Mouse (Mus musculus) megakaryocyte-erythroid progenitor cell, adult 5-6 weeks (primary cell): ENCODE measurements at regions not wholly inside any gene's neighbourhood (a gene's known extent, or its start where the extent isn't known, plus 50 kb on each side); places are given as distances from the start of the nearest gene placed in this dataset.

ENCODE experiments used
- ATAC-seq: replicated peaks from 2 replicates; pipeline ENCODE4 v1.8.0; 2016; ENCODE audit warnings: mild to moderate bottlenecking, inconsistent platforms; ENCODE audit not compliant: severe bottlenecking, poor library complexity, low FRiP score, low TSS enrichment

DNA sequence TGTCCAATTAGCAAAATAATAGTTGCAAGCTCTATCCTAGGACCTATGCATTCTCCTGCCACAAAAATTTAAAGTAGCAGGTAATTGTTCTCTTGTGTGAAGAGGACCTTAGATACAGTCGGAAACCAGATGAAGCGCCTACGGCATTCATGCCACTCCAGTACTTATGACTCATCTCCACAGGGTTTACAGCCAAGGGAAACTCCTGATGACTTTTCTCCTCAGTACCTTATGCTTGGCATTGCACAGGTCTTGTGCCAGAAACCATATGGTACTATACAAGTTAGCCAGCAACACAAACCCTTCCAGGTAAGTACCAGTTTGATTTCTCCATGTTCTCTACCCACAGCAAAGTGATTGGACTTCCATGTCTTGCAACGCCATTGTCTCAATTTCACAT, 606.3 kb upstream of the Dmac1 start:
- no peak for ATAC-seq

DNA sequence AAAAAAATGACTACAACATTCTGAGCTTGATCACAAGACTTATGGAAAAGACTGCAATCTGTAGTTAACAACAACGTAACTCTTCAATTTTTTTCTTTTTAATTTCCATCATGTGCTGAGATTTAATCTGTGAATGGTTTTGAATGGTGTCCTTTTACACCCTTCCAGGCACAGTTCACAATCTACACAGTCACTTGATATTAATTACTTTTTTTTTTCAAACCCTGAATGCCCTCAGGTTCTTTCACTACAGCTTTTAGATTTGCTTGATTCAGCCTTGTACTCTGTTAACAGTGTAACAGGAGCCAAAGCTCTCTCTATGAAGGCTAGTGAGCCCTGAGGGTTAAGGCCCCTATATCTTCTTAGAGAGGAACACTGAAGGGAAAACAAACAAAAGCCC, 591.7 kb upstream of the Dmac1 start:
- no peak for ATAC-seq

- no peak for ATAC-seq
These were observed 583.0 kb upstream of the Dmac1 start for GRCm38 (mm10) chr4:75861076-75861475.

- ATAC-seq: no peak
These were observed 579.8 kb upstream of the Dmac1 start for GRCm38 (mm10) chr4:75857769-75858408.

DNA sequence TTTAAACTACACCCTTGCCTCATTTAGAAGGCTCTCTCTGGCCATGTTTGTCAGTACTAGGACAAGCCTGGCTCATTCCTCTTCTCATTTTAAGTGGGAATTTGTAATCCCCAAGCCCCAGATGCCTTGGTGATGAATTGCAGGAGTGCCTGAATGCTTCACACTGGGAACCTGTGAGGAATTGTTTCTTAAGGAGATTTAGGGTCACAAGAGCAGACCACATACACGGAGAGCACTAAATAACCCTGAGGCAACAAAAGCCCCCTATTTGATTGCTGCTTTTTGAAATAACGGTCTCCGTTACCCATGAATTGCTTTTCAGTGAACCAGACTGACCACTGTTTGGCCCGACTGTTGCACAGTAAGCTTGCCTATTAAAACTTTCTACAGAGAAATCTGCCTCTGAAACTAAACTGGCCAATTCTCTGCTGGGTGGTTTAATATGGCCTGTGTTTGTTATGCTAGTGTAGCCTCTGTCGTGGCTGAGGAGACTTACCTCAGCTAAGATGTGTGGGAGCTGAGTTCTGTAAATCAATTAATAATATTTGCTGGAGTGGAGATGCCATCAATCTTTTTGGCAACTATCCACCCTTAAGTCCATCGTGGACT, 577.7 kb upstream of the Dmac1 start:
- ATAC-seq: no peak

GRCm38 (mm10) chr4:75850343-75850742, 572.2 kb upstream of the Dmac1 start:
- no peak for ATAC-seq

DNA sequence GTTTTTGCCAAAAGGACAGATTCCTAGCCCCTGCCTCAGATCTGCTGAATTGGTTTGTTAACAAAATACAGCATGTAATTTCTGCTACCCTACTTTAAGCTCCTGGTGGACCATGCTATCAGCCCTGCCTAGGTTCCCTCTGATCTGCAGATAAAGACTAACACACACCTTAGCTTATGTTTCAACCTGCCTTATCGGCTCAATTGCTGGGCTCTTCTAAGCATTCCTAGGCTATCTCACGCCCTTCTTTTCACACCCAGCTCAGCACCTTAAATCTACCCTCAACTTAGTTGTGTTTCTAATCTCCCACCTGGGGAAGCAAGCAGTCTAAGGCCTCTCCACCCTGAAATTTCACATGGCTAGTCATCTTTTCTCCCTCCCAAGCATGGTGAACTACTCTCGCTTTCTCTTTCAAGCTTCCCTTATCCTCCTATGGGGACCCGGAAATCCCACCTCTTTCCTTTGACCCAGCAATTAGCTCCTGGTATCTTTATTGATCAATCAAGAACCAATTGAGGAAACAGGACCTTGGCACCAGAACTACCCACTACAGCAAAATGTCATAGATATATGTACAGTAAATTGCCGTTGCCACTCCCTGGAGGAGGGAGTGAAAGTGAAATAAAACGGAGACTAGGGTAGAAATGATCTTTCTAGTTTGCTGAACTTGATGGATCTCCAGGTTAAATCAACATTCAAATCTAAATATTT, 569.7 kb upstream of the Dmac1 start:
- ATAC-seq: no peak

DNA sequence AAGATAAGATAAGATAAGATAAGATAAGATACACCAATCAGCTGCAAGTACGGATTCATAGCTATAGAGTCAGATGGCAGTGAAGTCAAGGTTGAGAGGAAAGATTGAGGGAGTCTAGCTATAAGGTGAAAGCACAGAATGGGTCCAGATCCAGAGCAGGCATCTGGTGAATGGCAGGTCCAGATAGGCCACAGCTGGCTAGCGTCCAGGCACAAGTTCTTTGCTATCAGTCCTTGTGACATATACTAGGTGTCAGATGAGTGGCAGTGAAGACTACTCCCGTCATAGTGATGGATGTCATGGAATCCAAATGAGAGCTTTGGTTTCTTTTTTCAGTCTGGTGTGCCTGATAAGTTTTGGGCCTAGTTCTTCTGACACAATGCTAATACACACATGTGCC, 566.9 kb upstream of the Dmac1 start:
- peak; percentile 98 for ATAC-seq

DNA sequence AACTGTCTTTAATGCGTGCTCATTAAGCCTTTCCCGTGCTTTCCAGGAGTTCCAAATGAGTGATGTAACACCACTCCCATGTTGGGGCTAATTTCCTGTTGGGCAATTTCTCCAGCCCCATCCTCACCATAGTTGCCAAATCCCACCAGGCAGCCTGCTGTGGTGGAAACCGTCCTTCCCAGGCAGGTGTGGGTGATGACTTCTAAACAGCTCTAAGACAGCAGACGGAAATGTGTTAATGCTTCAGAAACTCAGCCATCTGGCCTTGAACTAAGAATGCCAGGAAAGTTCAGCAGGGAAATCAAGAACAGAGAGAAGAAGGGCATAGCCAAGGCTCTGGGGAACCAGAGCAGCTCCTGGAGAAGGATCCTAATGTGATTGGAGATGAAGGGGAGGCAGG, 560.5 kb upstream of the Dmac1 start:
- no peak for ATAC-seq

DNA sequence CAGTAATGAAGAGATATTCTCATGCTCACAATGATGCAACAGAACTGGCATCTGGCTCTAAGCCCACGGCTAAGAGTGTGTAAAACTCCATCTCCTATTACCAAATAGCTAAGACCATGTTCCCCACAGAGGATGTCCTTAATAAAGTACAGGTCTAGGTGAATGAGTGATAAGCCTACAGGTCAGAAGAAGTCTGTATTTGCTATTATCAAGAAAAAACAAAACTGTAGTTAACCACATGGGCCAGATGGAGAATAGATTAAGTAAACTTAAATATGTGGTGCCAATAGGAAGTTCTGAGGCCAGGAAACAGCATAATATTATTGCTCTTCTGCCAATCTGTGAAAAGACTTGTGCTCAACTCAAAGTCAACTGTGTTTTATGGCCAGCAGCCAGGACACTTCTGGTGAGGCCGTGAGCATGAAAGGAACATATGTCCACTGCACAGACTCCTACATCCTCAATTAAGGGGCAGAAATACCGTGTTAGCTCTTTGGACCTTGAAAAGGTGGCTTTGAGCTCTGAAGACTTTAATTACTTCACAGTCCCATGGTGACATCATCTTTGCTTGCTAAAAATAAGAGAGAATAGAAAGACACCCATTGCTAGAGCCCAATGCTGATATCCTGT, 549.1 kb upstream of the Dmac1 start:
- peak; percentile 77 for ATAC-seq

DNA sequence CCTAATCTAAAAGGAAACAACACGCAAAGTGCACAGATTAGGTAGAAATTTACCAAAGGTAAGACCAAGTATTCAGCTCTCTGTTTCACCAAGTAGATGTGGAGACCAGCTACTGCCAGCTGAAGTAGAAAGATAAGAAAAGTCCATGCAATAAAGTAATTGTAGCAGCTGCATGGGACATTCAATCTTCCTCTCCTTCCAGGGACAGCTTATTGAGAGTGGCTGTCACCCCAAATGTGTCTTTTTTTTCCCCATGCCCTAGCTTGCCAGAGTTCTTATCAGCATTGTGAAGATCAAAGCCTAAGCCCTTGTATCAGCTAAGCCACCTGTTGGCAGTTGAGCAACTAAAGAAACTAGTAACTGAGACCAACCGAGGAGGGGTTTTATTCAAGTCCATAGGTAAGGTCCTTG, 541.1 kb upstream of the Dmac1 start:
- ATAC-seq: peak; percentile 94

GRCm38 (mm10) chr4:75816026-75816425, 537.9 kb upstream of the Dmac1 start:
- ATAC-seq: peak; percentile 19; the same call in 1 of the 2 replicates

DNA sequence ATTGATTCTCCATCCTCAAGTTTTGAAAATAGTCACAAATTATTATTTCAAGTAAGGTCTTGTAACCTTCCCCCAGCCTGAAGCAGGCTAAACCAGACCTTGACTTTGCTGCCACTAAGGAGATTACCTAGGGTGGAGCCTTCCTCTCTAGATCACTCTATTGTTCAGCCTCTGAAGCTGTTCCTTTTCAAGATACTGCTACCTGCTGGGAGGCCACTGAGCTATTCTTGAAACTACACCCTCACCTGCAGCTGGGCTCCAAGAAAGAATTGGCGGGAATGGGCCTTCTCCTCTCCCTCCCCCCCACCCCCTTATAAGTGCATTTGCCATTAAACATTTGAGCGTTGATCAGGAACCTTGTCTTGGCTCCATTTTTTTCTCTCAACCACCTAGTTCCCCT, 534.2 kb upstream of the Dmac1 start:
- no peak for ATAC-seq

GRCm38 (mm10) chr4:75801870-75802269, 523.8 kb upstream of the Dmac1 start:
- no peak for ATAC-seq

- ATAC-seq: no peak
These were observed 523.1 kb upstream of the Dmac1 start for GRCm38 (mm10) chr4:75801156-75801555.

DNA sequence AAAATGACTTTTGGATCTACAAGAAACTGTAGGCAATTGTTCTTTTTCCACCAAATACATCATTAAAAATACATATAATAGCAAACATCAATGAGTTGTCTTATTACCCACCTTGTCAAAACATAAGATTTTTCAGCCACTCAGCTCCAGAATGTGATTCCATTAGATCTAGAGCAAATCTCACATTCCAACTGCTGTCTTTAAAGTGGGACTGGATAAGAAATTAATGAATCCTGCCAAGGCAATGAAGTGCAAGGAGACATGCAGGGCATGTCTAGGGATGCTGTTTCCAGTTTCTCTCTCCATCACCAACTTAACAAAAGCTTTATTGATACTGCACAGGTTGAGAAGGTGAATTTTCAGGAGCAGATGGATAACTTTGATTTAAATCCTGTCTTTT, 513.7 kb upstream of the Dmac1 start:
- ATAC-seq: no peak

GRCm38 (mm10) chr4:75790920-75791589, 513.0 kb upstream of the Dmac1 start:
- ATAC-seq: no peak

DNA sequence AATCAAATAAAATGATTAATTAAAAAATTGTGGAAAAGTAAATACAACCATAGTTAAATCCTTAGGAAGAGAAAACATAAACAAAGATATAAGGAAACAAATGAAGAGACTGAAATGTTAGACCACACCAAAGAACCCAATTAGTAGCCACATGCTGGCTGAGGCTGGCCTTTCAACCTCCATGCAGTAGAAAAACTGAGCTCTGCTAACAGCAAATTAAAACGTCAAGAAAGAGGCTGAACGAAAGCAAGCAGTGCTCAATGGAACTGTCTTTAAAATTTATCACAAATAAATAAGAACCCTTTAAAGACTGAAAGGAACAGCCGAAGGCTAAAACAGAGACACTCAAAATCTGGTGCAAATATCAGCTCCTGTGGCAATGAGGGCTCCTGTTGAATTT, 509.3 kb upstream of the Dmac1 start:
- no peak for ATAC-seq

DNA sequence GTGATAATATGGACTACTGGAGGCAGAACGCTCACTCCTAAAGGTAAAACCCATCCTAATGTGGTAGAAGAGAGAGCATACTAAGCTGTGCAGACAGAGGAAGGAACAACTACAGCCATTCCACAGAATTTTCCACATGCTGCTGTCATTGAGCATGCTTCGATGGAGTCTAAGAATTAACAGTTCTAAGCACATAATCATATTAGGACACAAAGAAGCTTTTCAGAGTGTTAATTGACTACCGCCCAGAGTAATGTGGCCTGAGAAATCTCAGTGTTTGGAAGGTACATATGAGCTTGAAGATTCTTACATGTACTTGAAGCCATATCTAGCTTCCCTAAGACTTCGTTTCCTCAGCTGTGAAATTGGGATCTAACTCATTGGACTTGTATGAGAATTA, 508.3 kb upstream of the Dmac1 start:
- no peak for ATAC-seq

- peak; percentile 70 for ATAC-seq
These were observed 501.4 kb upstream of the Dmac1 start for GRCm38 (mm10) chr4:75779492-75779891.
